Mouse (Mus musculus) limb, embryonic 14.5 days (tissue): ENCODE measurements at regions not wholly inside any gene's neighbourhood (a gene's known extent, or its start where the extent isn't known, plus 50 kb on each side); places are given as distances from the start of the nearest gene placed in this dataset.

Experiments
- ATAC-seq: fragments of 200-750 bp; cut with Nextera tagmentation; 2 replicates; pipeline ENCODE4 v1.8.0; 2017; ENCODE audit warnings: low read depth, moderate number of reproducible peaks, moderate TSS enrichment; ENCODE audit not compliant: low FRiP score
- DNase-seq: peaks from one replicate; pipeline ENCODE4 v3.0.0-alpha.2; 2015; ENCODE audit warnings: low spot score
- H3K27ac ChIP-seq: fragments of 300-500 bp; sonication (generic); replicated peaks from 2 replicates; pipeline ENCODE4 v1.5.1; 2014; ENCODE audit warnings: low read depth, mild to moderate bottlenecking, low read length, moderate library complexity, mixed read lengths
- H3K27me3 ChIP-seq: fragments of 300-500 bp; sonication (generic); 2 replicates; pipeline ENCODE4 v1.6.1; 2014; ENCODE audit warnings: low read length, mixed read lengths; ENCODE audit not compliant: control insufficient read depth, insufficient read depth
- H3K36me3 ChIP-seq: fragments of 300-500 bp; sonication (generic); 2 replicates; pipeline ENCODE4 v1.6.1; 2014; ENCODE audit warnings: mild to moderate bottlenecking, low read length, moderate library complexity, mixed read lengths; ENCODE audit not compliant: control insufficient read depth, insufficient read depth
- H3K4me1 ChIP-seq: fragments of 300-500 bp; sonication (generic); 2 replicates; pipeline ENCODE4 v1.6.1; 2014; ENCODE audit warnings: antibody characterized with exemption, low read length, mixed read lengths; ENCODE audit not compliant: control insufficient read depth, insufficient read depth
- H3K4me2 ChIP-seq: fragments of 300-500 bp; sonication (generic); replicated peaks from 2 replicates; pipeline ENCODE4 v1.6.1; 2014; ENCODE audit warnings: low read depth, mild to moderate bottlenecking, low read length, moderate library complexity; ENCODE audit not compliant: severe bottlenecking
- H3K4me3 ChIP-seq: fragments of 300-500 bp; sonication (generic); replicated peaks from 2 replicates; pipeline ENCODE4 v1.5.1; 2014; ENCODE audit warnings: low read length
- H3K9ac ChIP-seq: fragments of 300-500 bp; sonication (generic); 2 replicates; pipeline ENCODE4 v1.6.1; 2014; ENCODE audit warnings: mild to moderate bottlenecking, low read depth, low read length, moderate library complexity; ENCODE audit not compliant: severe bottlenecking
- H3K9me3 ChIP-seq: fragments of 300-500 bp; sonication (generic); 2 replicates; pipeline ENCODE4 v1.6.1; 2016; ENCODE audit warnings: low read length; ENCODE audit not compliant: control insufficient read depth
- POLR2A ChIP-seq: fragments of 200-500 bp; IDR thresholded peaks from 2 replicates; pipeline ENCODE4 v1.8.0; 2012; ENCODE audit warnings: inconsistent platforms, mild to moderate bottlenecking, moderate library complexity, borderline replicate concordance; ENCODE audit not compliant: insufficient read depth, insufficient read length; ENCODE audit errors: extremely low read depth
- WGBS: fragments of 180-500 bp; shearing (Covaris S2); extraction: QIAGEN DNeasy Blood & Tissue Kit; methylation state at CpG from one replicate; pipeline ENCODE4 v1.1.7; 2014; 5-methylcytosine and 5-hydroxymethylcytosine counted together

DNA sequence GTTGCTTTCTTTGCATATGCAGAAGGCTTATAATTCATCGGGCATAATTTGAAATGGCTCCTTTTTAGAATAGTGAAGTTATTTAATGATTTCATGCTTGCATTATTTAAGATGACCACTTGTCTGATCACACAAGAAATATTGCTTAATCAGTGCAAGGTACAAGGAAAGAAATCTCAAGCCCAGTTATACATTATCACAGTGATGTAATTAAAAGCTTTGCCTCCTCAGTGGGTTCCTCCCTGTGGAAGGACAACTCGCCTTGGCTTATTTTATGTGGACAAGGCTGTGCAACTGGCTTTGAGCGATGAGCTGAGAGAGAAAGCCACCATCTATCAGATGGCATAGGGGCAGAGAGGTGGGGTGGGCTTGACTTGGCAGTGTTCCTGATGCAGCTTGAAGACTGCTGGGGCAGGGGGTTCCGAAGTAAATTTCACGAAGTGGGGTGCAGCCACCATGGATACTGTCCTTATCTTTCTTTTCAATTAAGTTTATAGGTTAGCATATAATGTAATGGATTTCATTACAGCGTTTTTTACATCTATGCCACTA, 74.6 kb downstream of the Btg1 start:
- Histone ChIP-seq H3K9ac (no peak overlapping the region), H3K4me1 (peaks cover 24% of the 10 kb centered on the region), H3K4me2 (no peak overlapping the region), H3K9me3 (no peaks in the 10 kb centered on the region), H3K27me3 (no peaks in the 10 kb centered on the region), H3K4me3 (no peak overlapping the region), H3K27ac (no peak overlapping the region), H3K36me3 (no peaks in the 10 kb centered on the region)
- 79% methylated on average over 6 of the region's 6 CpGs for WGBS
- no peak for ATAC-seq
- no peak for DNase-seq
- TF ChIP-seq POLR2A = no peak

DNA sequence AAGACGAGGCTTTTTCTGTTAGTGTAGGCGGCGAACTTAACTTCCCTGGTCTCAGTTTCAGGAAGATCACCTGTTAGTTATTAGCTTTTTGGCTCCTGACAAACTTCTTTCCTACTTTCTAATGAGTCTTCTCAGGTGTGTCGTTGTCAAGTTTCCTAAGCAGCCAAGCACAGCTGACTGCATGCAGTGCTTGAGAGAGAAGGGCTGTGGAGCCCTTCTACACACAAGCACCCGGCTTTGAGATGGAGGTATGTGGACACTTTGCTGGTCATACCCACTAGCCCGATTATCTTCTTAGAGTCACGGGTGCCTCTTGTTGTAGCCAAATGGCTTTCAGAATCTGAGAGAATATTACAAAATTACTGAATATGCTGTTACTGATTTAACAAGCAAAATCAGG, 76.0 kb downstream of the Btg1 start:
- no peak for TF ChIP-seq POLR2A
- 66% methylated on average over 7 of the region's 7 CpGs for WGBS

DNA sequence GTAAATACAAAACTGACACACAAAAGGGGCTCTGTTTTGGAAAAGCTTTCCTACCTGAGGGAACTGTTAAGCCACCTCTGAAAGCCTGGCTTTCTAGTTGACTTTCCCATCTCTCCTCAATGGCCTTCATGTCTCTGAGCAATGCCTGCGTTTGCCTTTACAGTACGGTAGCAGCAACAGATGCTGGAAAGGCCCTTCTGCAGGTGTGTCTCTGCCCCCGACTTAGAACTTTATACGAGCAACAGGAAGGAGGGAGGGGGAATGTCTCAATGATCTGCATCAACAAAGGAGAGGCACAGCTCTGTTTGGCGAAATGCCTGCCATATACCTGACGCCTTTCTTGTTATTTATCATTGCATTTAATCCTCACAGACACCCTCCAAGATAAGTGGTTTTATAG, 77.0 kb downstream of the Btg1 start:
- no peak for TF ChIP-seq POLR2A
- H3K4me2 ChIP-seq = no peak overlapping the region
- no peaks in the 10 kb centered on the region for H3K9me3 ChIP-seq
- WGBS = 40% methylated on average over 6 of the region's 6 CpGs
- H3K9ac ChIP-seq = no peak overlapping the region
- H3K27me3 ChIP-seq = no peaks in the 10 kb centered on the region
- no peak for ATAC-seq
- H3K36me3 ChIP-seq = no peaks in the 10 kb centered on the region
- no peak overlapping the region for H3K4me3 ChIP-seq
- H3K27ac ChIP-seq = no peak overlapping the region
- H3K4me1 ChIP-seq = peaks cover 15% of the 10 kb centered on the region
- DNase-seq = no peak

More for the DNA sequence above, 76.0 kb downstream of the Btg1 start:
- Histone ChIP-seq H3K9me3 (no peaks in the 10 kb centered on the region), H3K36me3 (no peaks in the 10 kb centered on the region), H3K27me3 (no peaks in the 10 kb centered on the region), H3K4me2 (no peak overlapping the region), H3K4me3 (no peak overlapping the region), H3K27ac (no peak overlapping the region), H3K4me1 (peaks cover 16% of the 10 kb centered on the region), H3K9ac (no peak overlapping the region)
- ATAC-seq = no peak
- no peak for DNase-seq

DNA sequence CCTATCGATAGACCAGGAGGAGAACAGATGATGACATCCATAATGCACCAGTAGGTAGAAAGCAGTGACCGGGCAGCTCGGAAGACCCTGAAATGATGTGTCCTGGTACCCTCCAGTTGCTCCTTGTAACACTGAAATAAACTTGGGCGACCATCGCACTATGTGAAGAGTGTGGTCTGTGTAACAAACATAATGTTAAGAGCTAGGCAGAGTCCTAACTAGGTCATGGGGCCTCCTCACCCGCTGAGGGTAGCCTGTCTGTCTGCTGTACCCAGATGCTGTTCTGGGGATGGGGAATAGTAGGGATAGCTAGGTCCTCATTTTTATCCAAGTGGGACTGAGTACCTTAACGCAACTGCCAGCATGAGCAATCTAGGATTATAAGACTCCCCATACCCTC, 79.8 kb downstream of the Btg1 start:
- H3K4me2 ChIP-seq = no peak overlapping the region
- no peaks in the 10 kb centered on the region for H3K36me3 ChIP-seq
- DNase-seq (no peak), ATAC-seq (no peak)
- H3K9ac ChIP-seq = no peak overlapping the region
- TF ChIP-seq POLR2A = no peak
- WGBS = 96% methylated on average over 7 of the region's 7 CpGs
- H3K4me3 ChIP-seq = no peak overlapping the region
- peaks cover 5% of the 10 kb centered on the region for H3K4me1 ChIP-seq
- H3K27me3 ChIP-seq = no peaks in the 10 kb centered on the region
- H3K27ac ChIP-seq = no peak overlapping the region
- no peaks in the 10 kb centered on the region for H3K9me3 ChIP-seq

DNA sequence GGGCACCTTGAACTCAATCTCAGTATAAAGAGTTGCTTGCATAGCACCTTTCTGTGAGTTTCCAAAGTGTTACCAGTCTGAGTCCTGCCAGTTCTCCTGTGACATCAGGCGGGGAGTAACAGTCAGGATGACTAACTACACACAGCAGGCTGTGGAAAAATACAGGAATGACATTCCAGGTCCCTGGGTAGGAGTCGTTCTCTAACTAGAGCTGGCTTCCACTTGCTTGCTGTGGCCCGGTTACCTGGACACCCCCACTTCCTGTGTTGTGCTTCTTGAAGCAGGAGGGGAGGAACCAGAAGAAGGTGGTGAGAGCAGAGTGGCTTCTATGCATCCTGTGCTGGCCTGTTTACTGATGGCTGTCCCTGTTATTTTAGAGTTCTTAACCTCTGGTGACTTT, 81.0 kb downstream of the Btg1 start:
- 56% methylated on average over 3 of the region's 3 CpGs for WGBS
- peaks cover 2% of the 10 kb centered on the region for H3K4me1 ChIP-seq
- no peak overlapping the region for H3K9ac ChIP-seq
- H3K27me3 ChIP-seq = no peaks in the 10 kb centered on the region
- DNase-seq (peak; percentile 48), ATAC-seq (no peak; the same call in 1 of the 2 replicates)
- no peak for TF ChIP-seq POLR2A
- no peak overlapping the region for H3K4me3 ChIP-seq
- H3K36me3 ChIP-seq = no peaks in the 10 kb centered on the region
- no peaks in the 10 kb centered on the region for H3K9me3 ChIP-seq
- peak overlapping the region; percentile 58; the same call in 1 of the 2 replicates for H3K27ac ChIP-seq
- no peak overlapping the region for H3K4me2 ChIP-seq

DNA sequence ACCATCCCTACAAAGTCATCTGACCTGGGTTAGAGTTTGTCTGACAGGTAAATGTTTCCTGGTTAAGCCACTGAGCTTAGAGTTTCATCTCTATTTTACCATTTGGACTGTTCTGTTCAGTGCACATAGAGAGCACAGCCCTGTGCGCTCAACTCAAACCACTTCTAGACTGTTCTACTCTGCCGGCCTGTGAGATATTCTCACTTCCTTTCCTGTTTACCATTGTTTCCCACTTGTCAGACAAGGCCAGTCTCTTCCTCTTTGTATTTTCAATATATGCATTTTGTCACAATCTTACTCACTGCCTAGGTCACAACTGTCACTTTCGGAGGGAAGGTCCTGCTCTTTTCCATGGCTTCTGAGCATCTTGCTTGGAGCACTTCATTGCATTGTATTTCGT, 89.8 kb downstream of the Btg1 start:
- Histone ChIP-seq H3K9ac (no peak overlapping the region), H3K27me3 (no peaks in the 10 kb centered on the region), H3K9me3 (no peaks in the 10 kb centered on the region), H3K4me2 (no peak overlapping the region), H3K4me3 (no peak overlapping the region), H3K36me3 (no peaks in the 10 kb centered on the region), H3K27ac (no peak overlapping the region), H3K4me1 (no peaks in the 10 kb centered on the region)
- ATAC-seq = no peak
- DNase-seq = no peak
- 91% methylated on average over 4 of the region's 4 CpGs for WGBS
- no peak for TF ChIP-seq POLR2A
